Mouse (Mus musculus) ES-E14 (cell line): ENCODE results near the gene Iglon5. TPM values are rescaled to one million over a fixed set of nuclear protein-coding genes. Genes with fewer than 3 reads are reported as not detected.
A peak's percentile ranks its signal among the peaks of the same experiment; 100 is the strongest.

Source experiments
- DNase-seq: peaks from one replicate; pipeline ENCODE4 v3.0.0-alpha.2; 2013; ENCODE audit warnings: low read depth, low spot score
- H3K27ac ChIP-seq: 2 replicates; pipeline ENCODE4 v1.5.1; 2012; ENCODE audit warnings: low read depth, mild to moderate bottlenecking, low read length, moderate library complexity, mixed read lengths; ENCODE audit not compliant: poor library complexity, insufficient read depth, severe bottlenecking
- H3K36me3 ChIP-seq: 2 replicates; pipeline ENCODE4 v1.6.1; 2012; ENCODE audit warnings: mild to moderate bottlenecking, low read length, moderate library complexity, mixed read lengths; ENCODE audit not compliant: control insufficient read depth, poor library complexity, insufficient read depth, severe bottlenecking
- H3K4me1 ChIP-seq, 2 experiments: fragments of 150-350 bp in 1 of 2; sonication (generic) in 1 of 2; 2 replicates each; pipeline ENCODE4 v1.6.1; 2012; ENCODE audit warnings: low read length in 2 of 2, mild to moderate bottlenecking in 1 of 2, mixed read lengths in 1 of 2; ENCODE audit not compliant: control insufficient read depth in 2 of 2, insufficient read depth in 2 of 2, poor library complexity in 1 of 2
- H3K4me3 ChIP-seq, 2 experiments: fragments of 150-350 bp in 1 of 2; sonication (generic) in 1 of 2; 2 replicates each; pipeline ENCODE4 v1.5.1; 2012; ENCODE audit warnings: low read length in 2 of 2, low read depth in 1 of 2, mild to moderate bottlenecking in 1 of 2, mixed read lengths in 1 of 2; ENCODE audit not compliant: insufficient read depth in 1 of 2, poor library complexity in 1 of 2, severe bottlenecking in 1 of 2
- H3K9ac ChIP-seq: 2 replicates; pipeline ENCODE4 v1.6.1; 2012; ENCODE audit warnings: low read depth, mild to moderate bottlenecking, low read length, mixed read lengths; ENCODE audit not compliant: poor library complexity, insufficient read depth, severe bottlenecking
- H3K9me3 ChIP-seq: fragments of 150-350 bp; sonication (generic); 2 replicates; pipeline ENCODE4 v1.6.1; 2012; ENCODE audit warnings: low read depth, mild to moderate bottlenecking, low read length; ENCODE audit not compliant: control insufficient read depth, insufficient read depth
- CHD2 ChIP-seq: IDR thresholded peaks from 2 replicates; pipeline ENCODE4 v1.6.1; 2014; ENCODE audit warnings: mild to moderate bottlenecking, low read depth, low read length, inconsistent platforms
- HCFC1 ChIP-seq: IDR thresholded peaks from 2 replicates; pipeline ENCODE4 v1.6.1; 2012; ENCODE audit warnings: low read length, inconsistent platforms, borderline replicate concordance; ENCODE audit not compliant: insufficient read depth
- MAFK ChIP-seq: IDR thresholded peaks from 2 replicates; pipeline ENCODE4 v1.6.1; 2014; ENCODE audit warnings: mild to moderate bottlenecking, low read depth, low read length, inconsistent platforms; ENCODE audit not compliant: insufficient read depth
- ZC3H11A ChIP-seq: IDR thresholded peaks from 2 replicates; pipeline ENCODE4 v1.6.1; 2012; ENCODE audit warnings: low read depth, mild to moderate bottlenecking, inconsistent platforms, low read length, borderline replicate concordance
- ZNF384 ChIP-seq: IDR thresholded peaks from 2 replicates; pipeline ENCODE4 v1.6.1; 2012; ENCODE audit warnings: low read depth, low read length, inconsistent platforms
- in situ Hi-C, 2 experiments: fragments of 600-800 bp; cut with MboI; formaldehyde crosslinking; loops; one replicate each; pipeline ENCODE4 v1.15.1; 2025; ENCODE audit warnings: low sequenced_read_pairs in 2 of 2, inconsistent platforms in 1 of 2; ENCODE audit not compliant: unreplicated experiment in 2 of 2
- total RNA-seq: library from RNA; depleted of rRNA; stranded (reverse); fragments of 300-350 nt; gene quantifications from 2 replicates; pipeline ENCODE4 v1.2.3, GENCODE M21; 2012

Gene Iglon5
- total RNA-seq, 1 experiment = 1.7 TPM

DNA sequence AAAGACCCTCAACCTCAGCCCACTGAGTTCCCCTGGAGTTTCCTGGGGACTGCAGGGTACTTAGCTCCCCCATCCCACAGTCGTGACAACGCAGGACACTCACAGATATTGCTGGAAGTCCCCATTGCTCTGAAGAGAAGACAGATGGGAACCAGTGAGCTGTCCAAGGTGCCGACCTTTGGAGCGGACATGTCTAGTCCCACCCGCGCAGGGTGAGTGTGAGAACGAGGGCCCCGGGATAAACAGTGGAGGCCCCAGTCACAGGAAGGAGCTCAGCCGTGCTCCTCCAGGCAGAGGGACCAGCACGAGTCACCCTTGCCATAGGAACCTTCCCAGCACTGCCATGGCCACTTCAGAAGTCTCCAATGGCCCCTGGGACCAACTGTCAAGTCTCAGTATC is 6.6 kb downstream of the Iglon5 start:
- H3K4me1 ChIP-seq = peaks cover 0 to 3% of the 10 kb centered on the region in 2 experiments; a peak in 1 of 4 replicates
- H3K9me3 ChIP-seq = no peaks in the 10 kb centered on the region
- DNase-seq = no peak
- no peaks in the 10 kb centered on the region for H3K36me3 ChIP-seq
- in situ Hi-C loops = no loop called here
- TF ChIP-seq CHD2 = no peak
- no peak for TF ChIP-seq ZC3H11A
- TF ChIP-seq HCFC1 = no peak
- TF ChIP-seq MAFK = no peak
- no peak for TF ChIP-seq ZNF384
- H3K4me3 ChIP-seq = no peak overlapping the region
- H3K27ac ChIP-seq = no peak overlapping the region
- no peak overlapping the region for H3K9ac ChIP-seq

GRCm38 (mm10) chr7:43482090-43482716 is 7.7 kb downstream of the Iglon5 start:
- no peak for DNase-seq
- H3K4me3 ChIP-seq = no peak overlapping the region
- no peaks in the 10 kb centered on the region for H3K36me3 ChIP-seq
- in situ Hi-C loops = no loop called here
- no peaks in the 10 kb centered on the region for H3K9me3 ChIP-seq
- peaks cover 0 to 3% of the 10 kb centered on the region in 2 experiments; a peak in 1 of 4 replicates for H3K4me1 ChIP-seq
- no peak overlapping the region for H3K9ac ChIP-seq
- TF ChIP-seq CHD2 = no peak
- no peak for TF ChIP-seq ZC3H11A
- no peak for TF ChIP-seq MAFK
- TF ChIP-seq ZNF384 = no peak
- no peak for TF ChIP-seq HCFC1
- H3K27ac ChIP-seq = no peak overlapping the region

DNA sequence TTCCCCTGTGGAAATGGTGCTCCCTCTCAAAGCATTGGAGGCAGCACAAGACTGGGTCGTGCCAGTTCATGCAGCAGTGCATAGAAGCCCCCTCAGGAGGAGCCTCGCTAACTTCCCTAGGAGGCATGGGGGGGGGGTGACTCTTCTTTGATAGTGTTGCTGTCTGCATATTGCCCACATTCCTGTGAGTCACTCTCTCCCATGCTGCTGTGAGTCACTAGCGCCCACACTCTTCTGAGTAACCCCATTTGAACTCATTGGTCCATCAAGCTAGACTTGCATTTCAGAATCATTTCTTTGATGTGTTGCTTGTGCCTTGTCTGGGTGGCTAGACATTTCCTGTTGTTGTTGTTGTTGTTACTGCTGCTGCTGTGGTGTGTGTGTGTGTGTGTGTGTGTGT is 8.7 kb downstream of the Iglon5 start:
- Histone ChIP-seq H3K9me3 (no peaks in the 10 kb centered on the region), H3K4me3 (no peak overlapping the region), H3K4me1 (peaks cover 0 to 6% of the 10 kb centered on the region in 2 experiments; a peak in 1 of 4 replicates), H3K9ac (no peak overlapping the region), H3K36me3 (no peaks in the 10 kb centered on the region), H3K27ac (no peak overlapping the region)
- in situ Hi-C loops = no loop called here
- DNase-seq = no peak
- TF ChIP-seq HCFC1 (no peak), ZNF384 (no peak), ZC3H11A (no peak), MAFK (no peak), CHD2 (no peak)

DNA sequence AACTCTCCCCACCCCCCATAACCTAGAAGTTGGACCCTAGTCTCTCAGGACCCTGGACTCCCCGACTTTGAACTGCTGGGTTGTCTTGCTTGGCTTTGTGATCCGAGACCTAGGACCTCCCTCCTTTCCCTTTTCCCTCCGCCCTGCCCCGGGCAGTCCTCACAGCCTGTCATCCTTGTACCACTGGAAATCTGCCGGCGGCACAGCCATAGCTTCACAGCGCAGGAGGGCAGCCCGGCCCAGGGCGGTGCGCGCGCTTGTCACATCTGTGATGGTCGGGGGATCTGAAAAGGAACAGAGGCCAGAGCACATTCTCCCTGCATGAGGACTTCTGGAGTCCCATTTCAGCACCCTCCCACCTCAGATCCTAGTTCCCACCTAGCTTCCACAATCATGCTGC is 13.5 kb downstream of the Iglon5 start:
- in situ Hi-C loops = no loop called here
- DNase-seq = no peak
- H3K4me1 ChIP-seq = peaks cover 0 to 5% of the 10 kb centered on the region in 2 experiments; a peak in 1 of 4 replicates
- H3K4me3 ChIP-seq = peak overlapping the region; percentile 12 to 58; a peak in 3 of 4 replicates
- H3K9ac ChIP-seq = no peak overlapping the region
- no peak overlapping the region for H3K27ac ChIP-seq
- H3K36me3 ChIP-seq = no peaks in the 10 kb centered on the region
- no peak for TF ChIP-seq ZC3H11A
- TF ChIP-seq CHD2 = no peak
- TF ChIP-seq MAFK = no peak
- no peak for TF ChIP-seq ZNF384
- TF ChIP-seq HCFC1 = no peak
- H3K9me3 ChIP-seq = no peaks in the 10 kb centered on the region

GRCm38 (mm10) chr7:43475706-43476105 is 14.2 kb downstream of the Iglon5 start:
- no peak for TF ChIP-seq HCFC1
- no peak for TF ChIP-seq ZNF384
- no peak for TF ChIP-seq MAFK
- TF ChIP-seq ZC3H11A = no peak
- TF ChIP-seq CHD2 = no peak
- in situ Hi-C loops = no loop called here
- Histone ChIP-seq H3K4me1 (peaks cover 0 to 5% of the 10 kb centered on the region in 2 experiments; a peak in 1 of 4 replicates), H3K9ac (no peak overlapping the region), H3K36me3 (no peaks in the 10 kb centered on the region), H3K27ac (no peak overlapping the region), H3K9me3 (no peaks in the 10 kb centered on the region), H3K4me3 (peak overlapping the region; percentile 24 to 58; a peak in 3 of 4 replicates)
- DNase-seq = peak; percentile 46
